Mouse (Mus musculus): ENCODE measurements around the gene Kdm1a. TPM values are rescaled to one million over a fixed set of nuclear protein-coding genes. Genes with fewer than 3 reads are reported as not detected.

Kdm1a gene
- polyA plus RNA-seq, 1 experiment from 2014 or later, result 52.7 TPM

GRCm38 (mm10) chr4:136511708-136512107 lies 90.8 kb downstream of the Kdm1a start:
- WGBS, result 49% methylated on average over 4 of the region's 4 CpGs
- no peak overlapping the region for H3K9ac ChIP-seq (replicated peaks; ENCODE audit: low read depth, low read length)
- no peaks in the 10 kb centered on the region for H3K27me3 ChIP-seq (ENCODE audit: control insufficient read depth, insufficient read depth, low read length)
- H3K9me3 ChIP-seq (ENCODE audit: control insufficient read depth, low read depth, low read length), result no peaks in the 10 kb centered on the region
- H3K4me3 ChIP-seq (ENCODE audit: low read depth, low read length), result no peak overlapping the region
- ATAC-seq (ENCODE audit: insufficient number of reproducible peaks, insufficient read depth, low FRiP score, low read depth), result no peak
- H3K4me2 ChIP-seq (replicated peaks; ENCODE audit: low read depth, low read length), result no peak overlapping the region
- no peaks in the 10 kb centered on the region for H3K36me3 ChIP-seq (ENCODE audit: control insufficient read depth, insufficient read depth, low read length)
- H3K27ac ChIP-seq (ENCODE audit: low read length), result no peak overlapping the region
- H3K4me1 ChIP-seq (ENCODE audit: control insufficient read depth, insufficient read depth, low read length), result peaks cover 15% of the 10 kb centered on the region

DNA sequence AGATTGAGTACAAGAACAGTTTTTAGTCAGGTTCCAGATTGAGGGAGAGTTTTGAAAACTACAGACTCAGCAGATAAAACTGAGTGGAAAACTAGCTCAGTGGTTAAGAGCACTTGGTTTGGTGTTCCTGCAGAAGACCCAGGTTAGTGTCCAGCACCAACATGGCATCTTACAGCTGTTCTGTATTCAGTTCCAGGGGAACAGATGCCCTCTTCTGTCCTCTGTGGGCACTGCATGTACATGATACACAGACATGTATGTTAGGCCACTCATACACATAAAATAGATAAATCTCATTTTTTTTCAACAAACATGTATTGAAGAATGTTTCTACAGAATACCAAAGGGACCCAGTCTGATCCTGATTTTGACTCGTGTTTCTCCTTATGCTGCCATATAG lies 92.7 kb downstream of the Kdm1a start:
- no peak for ATAC-seq (ENCODE audit: insufficient number of reproducible peaks, insufficient read depth, low FRiP score, low read depth)
- H3K9ac ChIP-seq (replicated peaks; ENCODE audit: low read depth, low read length), result no peak overlapping the region
- H3K4me3 ChIP-seq (ENCODE audit: low read depth, low read length), result no peak overlapping the region

DNA sequence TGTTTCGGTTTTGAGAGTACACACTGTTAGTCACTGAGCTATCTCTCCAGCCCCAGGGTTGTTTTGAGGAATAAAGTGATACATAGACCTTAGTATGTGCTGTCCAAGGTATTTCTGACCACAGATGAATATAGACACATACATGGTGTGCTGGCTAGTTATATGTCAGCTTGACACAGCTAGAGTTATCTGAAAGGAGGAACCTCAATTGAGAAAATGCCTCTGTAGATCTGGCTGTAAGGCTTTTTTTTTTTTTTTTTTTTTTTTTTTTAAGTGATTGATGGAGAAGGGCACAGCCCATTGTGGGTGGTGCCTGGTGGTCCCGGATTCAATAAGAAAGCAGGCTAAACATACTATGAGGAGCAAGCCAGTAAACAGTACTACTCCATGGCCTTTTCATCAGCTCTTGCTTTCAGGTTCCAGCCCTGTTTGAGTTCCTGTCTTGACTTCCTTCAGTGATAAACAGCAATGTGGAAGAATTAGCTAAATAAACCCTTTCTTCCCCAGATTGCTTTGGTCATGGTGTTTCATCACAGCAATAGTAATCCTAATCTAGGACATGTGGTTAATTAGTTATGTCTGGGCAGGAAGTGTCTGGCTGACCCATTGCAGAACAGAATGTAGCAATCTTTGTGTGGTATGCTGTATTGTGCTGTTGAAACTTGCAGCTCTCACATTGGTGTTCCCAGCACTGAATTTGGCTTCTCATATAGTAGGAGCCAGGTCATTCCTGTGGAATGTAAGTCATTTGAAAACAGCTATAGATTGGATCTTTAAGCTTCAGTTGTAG lies 96.9 kb downstream of the Kdm1a start:
- Histone ChIP-seq H3K36me3 (ENCODE audit: control insufficient read depth, insufficient read depth, low read length) (no peaks in the 10 kb centered on the region), H3K4me1 (ENCODE audit: control insufficient read depth, insufficient read depth, low read length) (no peaks in the 10 kb centered on the region), H3K27ac (ENCODE audit: low read length) (no peak overlapping the region), H3K4me2 (replicated peaks; ENCODE audit: low read depth, low read length) (no peak overlapping the region), H3K9ac (replicated peaks; ENCODE audit: low read depth, low read length) (no peak overlapping the region), H3K9me3 (ENCODE audit: control insufficient read depth, low read depth, low read length) (no peaks in the 10 kb centered on the region), H3K27me3 (ENCODE audit: control insufficient read depth, insufficient read depth, low read length) (no peaks in the 10 kb centered on the region), H3K4me3 (ENCODE audit: low read depth, low read length) (no peak overlapping the region)
- no peak for ATAC-seq (ENCODE audit: insufficient number of reproducible peaks, insufficient read depth, low FRiP score, low read depth)
- WGBS, result 49% methylated on average over 2 of the region's 2 CpGs

More for the DNA sequence above, 92.7 kb downstream of the Kdm1a start:
- 73% methylated on average over 1 of the region's 1 CpGs for WGBS
- no peak overlapping the region for H3K27ac ChIP-seq (ENCODE audit: low read length)
- H3K9me3 ChIP-seq (ENCODE audit: control insufficient read depth, low read depth, low read length), result no peaks in the 10 kb centered on the region
- H3K4me2 ChIP-seq (replicated peaks; ENCODE audit: low read depth, low read length), result no peak overlapping the region
- peaks cover 15% of the 10 kb centered on the region for H3K4me1 ChIP-seq (ENCODE audit: control insufficient read depth, insufficient read depth, low read length)
- H3K27me3 ChIP-seq (ENCODE audit: control insufficient read depth, insufficient read depth, low read length), result no peaks in the 10 kb centered on the region
- H3K36me3 ChIP-seq (ENCODE audit: control insufficient read depth, insufficient read depth, low read length), result no peaks in the 10 kb centered on the region

Small RNA genes lying within 50 kb of the gene (microRNA-seq; reads per million reads assigned to microRNA genes)
- gene Gm22180, result not detected

Other genes with a start within 250 kb of the Kdm1a start
- 0.31 and 0.42 TPM in 2 replicates for gene Htr1d, start 179.2 kb downstream of the Kdm1a start, polyA plus RNA-seq (2014; fragmentation: Nextera tagmentation; extraction: Ambion mirVana)
- gene 6030445D17Rik, start 140.5 kb downstream of the Kdm1a start, polyA plus RNA-seq (2014; fragmentation: Nextera tagmentation; extraction: Ambion mirVana), result 0.46 and 0.48 TPM in 2 replicates
- 114 and 128 TPM in 2 replicates for gene Luzp1, start 133.0 kb downstream of the Kdm1a start, polyA plus RNA-seq (2014; fragmentation: Nextera tagmentation; extraction: Ambion mirVana)
- gene Tex46, start 7.7 kb upstream of the Kdm1a start, polyA plus RNA-seq (2014; fragmentation: Nextera tagmentation; extraction: Ambion mirVana), result not detected in 2 replicates
- gene Lactbl1, start 19.9 kb upstream of the Kdm1a start, polyA plus RNA-seq (2014; fragmentation: Nextera tagmentation; extraction: Ambion mirVana), result 0.10 TPM in 1 of 2 replicates, not detected in the other
- gene Ephb2, start 233.3 kb upstream of the Kdm1a start, polyA plus RNA-seq (2014; fragmentation: Nextera tagmentation; extraction: Ambion mirVana), result 7.5 and 7.6 TPM in 2 replicates

Data from stomach, embryonic 14.5 days (tissue).